Mouse (Mus musculus) midbrain, embryonic 12.5 days (tissue): ENCODE measurements around the gene Ikzf2. TPM values are rescaled to one million over a fixed set of nuclear protein-coding genes. Genes with fewer than 3 reads are reported as not detected.

Source experiments
- ATAC-seq: fragments of 200-750 bp; cut with Nextera tagmentation; 2 replicates; pipeline ENCODE4 v1.8.0; 2017; ENCODE audit warnings: low read depth, moderate TSS enrichment, moderate library complexity; ENCODE audit not compliant: low FRiP score
- H3K27ac ChIP-seq: fragments of 300-500 bp; sonication (generic); replicated peaks from 2 replicates; pipeline ENCODE4 v1.5.1; 2016; ENCODE audit warnings: mild to moderate bottlenecking
- H3K27me3 ChIP-seq: fragments of 300-500 bp; sonication (generic); 2 replicates; pipeline ENCODE4 v1.6.1; 2016; ENCODE audit warnings: mild to moderate bottlenecking
- H3K36me3 ChIP-seq: fragments of 300-500 bp; sonication (generic); 2 replicates; pipeline ENCODE4 v1.6.1; 2016
- H3K4me1 ChIP-seq: fragments of 300-500 bp; sonication (generic); 2 replicates; pipeline ENCODE4 v1.6.1; 2016
- H3K4me2 ChIP-seq: fragments of 300-500 bp; sonication (generic); replicated peaks from 2 replicates; pipeline ENCODE4 v1.6.1; 2016; ENCODE audit warnings: mild to moderate bottlenecking, moderate library complexity
- H3K4me3 ChIP-seq: fragments of 300-500 bp; sonication (generic); 2 replicates; pipeline ENCODE4 v1.5.1; 2016; ENCODE audit warnings: mild to moderate bottlenecking
- H3K9ac ChIP-seq: fragments of 300-500 bp; sonication (generic); replicated peaks from 2 replicates; pipeline ENCODE4 v1.6.1; 2016; ENCODE audit warnings: mild to moderate bottlenecking, moderate library complexity
- H3K9me3 ChIP-seq: fragments of 300-500 bp; sonication (generic); 2 replicates; pipeline ENCODE4 v1.6.1; 2016; ENCODE audit warnings: mild to moderate bottlenecking
- WGBS: fragments of 180-500 bp; shearing (Covaris S2); methylation state at CpG from one replicate; pipeline ENCODE4 v1.1.7; 2016; 5-methylcytosine and 5-hydroxymethylcytosine counted together
- polyA plus RNA-seq: library from polyadenylated mRNA; unstranded; fragments of >200 nt; fragmentation: Nextera tagmentation; extraction: Ambion mirVana; gene quantifications from 2 replicates; pipeline ENCODE4 v1.2.1, GENCODE M21; 2016

Ikzf2 gene
- polyA plus RNA-seq, 1 experiment from 2014 or later = 6.0 TPM

DNA sequence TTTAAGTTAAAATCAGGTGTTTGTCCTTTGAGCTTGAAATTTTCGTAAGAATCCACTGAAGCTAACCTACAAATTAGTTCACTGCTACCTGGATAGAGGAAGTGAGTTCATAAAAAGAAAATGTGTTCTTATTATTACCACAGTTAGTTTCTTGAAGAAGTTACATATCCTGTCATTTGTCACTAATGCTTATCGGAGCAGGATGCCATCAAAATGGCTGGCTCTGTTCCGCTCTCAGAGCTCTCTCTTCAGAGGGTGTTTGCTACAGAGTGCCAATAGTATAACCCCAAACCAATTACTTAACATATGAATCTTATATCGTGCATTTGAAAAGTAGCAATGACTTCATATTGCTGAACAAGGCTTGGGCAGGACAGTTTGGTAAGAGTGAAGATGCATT, 108.1 kb downstream of the Ikzf2 start:
- H3K4me1 ChIP-seq = no peaks in the 10 kb centered on the region
- H3K9ac ChIP-seq = no peak overlapping the region
- 94% methylated on average over 4 of the region's 4 CpGs for WGBS
- no peak overlapping the region for H3K4me3 ChIP-seq
- ATAC-seq = no peak
- no peak overlapping the region for H3K4me2 ChIP-seq
- H3K9me3 ChIP-seq = no peaks in the 10 kb centered on the region
- no peaks in the 10 kb centered on the region for H3K36me3 ChIP-seq
- no peak overlapping the region for H3K27ac ChIP-seq
- H3K27me3 ChIP-seq = no peaks in the 10 kb centered on the region

GRCm38 (mm10) chr1:69559443-69560090, 127.5 kb downstream of the Ikzf2 start:
- Histone ChIP-seq H3K36me3 (no peaks in the 10 kb centered on the region), H3K27ac (no peak overlapping the region), H3K4me2 (no peak overlapping the region), H3K9me3 (no peaks in the 10 kb centered on the region), H3K9ac (no peak overlapping the region), H3K27me3 (no peaks in the 10 kb centered on the region), H3K4me3 (no peak overlapping the region), H3K4me1 (no peaks in the 10 kb centered on the region)
- 90% methylated on average over 5 of the region's 5 CpGs for WGBS
- ATAC-seq = no peak

- Histone ChIP-seq H3K9me3 (no peaks in the 10 kb centered on the region), H3K4me3 (no peak overlapping the region), H3K27ac (no peak overlapping the region), H3K9ac (no peak overlapping the region), H3K4me2 (no peak overlapping the region), H3K36me3 (no peaks in the 10 kb centered on the region), H3K27me3 (no peaks in the 10 kb centered on the region), H3K4me1 (no peaks in the 10 kb centered on the region)
- no peak for ATAC-seq
- WGBS = 87% methylated on average over 5 of the region's 5 CpGs
Measured at GRCm38 (mm10) chr1:69555636-69556151, 131.4 kb downstream of the Ikzf2 start.

DNA sequence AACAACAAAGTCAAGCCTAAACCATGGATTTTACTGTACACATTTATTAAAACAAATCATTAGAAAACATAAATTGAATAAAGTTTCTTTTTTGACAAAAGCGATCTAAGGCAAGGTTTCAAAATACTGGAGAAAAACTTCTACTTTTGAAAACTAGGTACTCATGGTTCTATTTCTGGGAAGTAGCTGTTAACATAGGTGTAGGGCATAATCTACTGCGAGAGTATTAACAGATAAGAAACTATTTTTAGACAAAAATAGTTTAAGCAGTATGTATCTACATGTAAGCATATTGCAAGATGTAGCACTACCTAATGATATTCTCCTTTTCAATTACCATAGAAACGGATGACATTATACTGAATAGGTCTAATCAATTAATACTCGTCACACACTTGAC, 137.1 kb downstream of the Ikzf2 start:
- H3K4me1 ChIP-seq = no peaks in the 10 kb centered on the region
- H3K27me3 ChIP-seq = no peaks in the 10 kb centered on the region
- 92% methylated on average over 4 of the region's 4 CpGs for WGBS
- H3K27ac ChIP-seq = no peak overlapping the region
- ATAC-seq = no peak
- H3K9me3 ChIP-seq = no peaks in the 10 kb centered on the region
- no peak overlapping the region for H3K4me2 ChIP-seq
- H3K36me3 ChIP-seq = no peaks in the 10 kb centered on the region
- no peak overlapping the region for H3K9ac ChIP-seq
- H3K4me3 ChIP-seq = no peak overlapping the region

- H3K27me3 ChIP-seq = no peaks in the 10 kb centered on the region
- H3K36me3 ChIP-seq = no peaks in the 10 kb centered on the region
- no peak overlapping the region for H3K4me3 ChIP-seq
- no peak overlapping the region for H3K9ac ChIP-seq
- H3K4me1 ChIP-seq = no peaks in the 10 kb centered on the region
- no peak overlapping the region for H3K27ac ChIP-seq
- WGBS = 98% methylated on average over 1 of the region's 1 CpGs
- no peak for ATAC-seq
- H3K4me2 ChIP-seq = no peak overlapping the region
- H3K9me3 ChIP-seq = no peaks in the 10 kb centered on the region
Measured at GRCm38 (mm10) chr1:69545885-69546253, 141.2 kb downstream of the Ikzf2 start.

GRCm38 (mm10) chr1:69545217-69545884, 141.7 kb downstream of the Ikzf2 start:
- Histone ChIP-seq H3K9ac (no peak overlapping the region), H3K9me3 (no peaks in the 10 kb centered on the region), H3K36me3 (no peaks in the 10 kb centered on the region), H3K4me3 (no peak overlapping the region), H3K4me2 (no peak overlapping the region), H3K27me3 (no peaks in the 10 kb centered on the region), H3K27ac (no peak overlapping the region), H3K4me1 (no peaks in the 10 kb centered on the region)
- no peak for ATAC-seq
- WGBS = 92% methylated on average over 8 of the region's 8 CpGs

GRCm38 (mm10) chr1:69543774-69544597, 143.1 kb downstream of the Ikzf2 start:
- ATAC-seq = no peak
- 91% methylated on average over 6 of the region's 6 CpGs for WGBS
- Histone ChIP-seq H3K9me3 (no peaks in the 10 kb centered on the region), H3K27ac (no peak overlapping the region), H3K36me3 (0 out of 2 replicates have a peak, but pooled peaks cover 2% of the 10 kb centered on the region), H3K4me2 (no peak overlapping the region), H3K27me3 (no peaks in the 10 kb centered on the region), H3K4me3 (no peak overlapping the region), H3K4me1 (peaks cover under 1% of the 10 kb centered on the region; the same call in 1 of the 2 replicates), H3K9ac (no peak overlapping the region)

- Histone ChIP-seq H3K4me2 (no peak overlapping the region), H3K27me3 (no peaks in the 10 kb centered on the region), H3K9me3 (no peaks in the 10 kb centered on the region), H3K27ac (no peak overlapping the region), H3K36me3 (0 out of 2 replicates have a peak, but pooled peaks cover 4% of the 10 kb centered on the region), H3K9ac (no peak overlapping the region), H3K4me1 (peaks cover 6% of the 10 kb centered on the region), H3K4me3 (no peak overlapping the region)
- ATAC-seq = no peak
- WGBS = 83% methylated on average over 3 of the region's 3 CpGs
Measured at GRCm38 (mm10) chr1:69542546-69542945, 144.5 kb downstream of the Ikzf2 start.

- WGBS = 41% methylated on average over 7 of the region's 7 CpGs
- no peak overlapping the region for H3K9ac ChIP-seq
- no peak overlapping the region for H3K27ac ChIP-seq
- peak; percentile 44; the same call in 1 of the 2 replicates for ATAC-seq
- peaks cover 6% of the 10 kb centered on the region for H3K4me1 ChIP-seq
- H3K4me2 ChIP-seq = no peak overlapping the region
- no peaks in the 10 kb centered on the region for H3K27me3 ChIP-seq
- H3K36me3 ChIP-seq = 0 out of 2 replicates have a peak, but pooled peaks cover 4% of the 10 kb centered on the region
- H3K9me3 ChIP-seq = no peaks in the 10 kb centered on the region
- no peak overlapping the region for H3K4me3 ChIP-seq
Measured at GRCm38 (mm10) chr1:69538663-69539062, 148.4 kb downstream of the Ikzf2 start.

- no peak for ATAC-seq
- Histone ChIP-seq H3K9me3 (no peaks in the 10 kb centered on the region), H3K9ac (no peak overlapping the region), H3K4me1 (peaks cover 6% of the 10 kb centered on the region), H3K4me2 (no peak overlapping the region), H3K4me3 (no peak overlapping the region), H3K27ac (no peak overlapping the region), H3K27me3 (no peaks in the 10 kb centered on the region), H3K36me3 (0 out of 2 replicates have a peak, but pooled peaks cover 4% of the 10 kb centered on the region)
- WGBS = 65% methylated on average over 3 of the region's 3 CpGs
Measured at GRCm38 (mm10) chr1:69537619-69538018, 149.4 kb downstream of the Ikzf2 start.

DNA sequence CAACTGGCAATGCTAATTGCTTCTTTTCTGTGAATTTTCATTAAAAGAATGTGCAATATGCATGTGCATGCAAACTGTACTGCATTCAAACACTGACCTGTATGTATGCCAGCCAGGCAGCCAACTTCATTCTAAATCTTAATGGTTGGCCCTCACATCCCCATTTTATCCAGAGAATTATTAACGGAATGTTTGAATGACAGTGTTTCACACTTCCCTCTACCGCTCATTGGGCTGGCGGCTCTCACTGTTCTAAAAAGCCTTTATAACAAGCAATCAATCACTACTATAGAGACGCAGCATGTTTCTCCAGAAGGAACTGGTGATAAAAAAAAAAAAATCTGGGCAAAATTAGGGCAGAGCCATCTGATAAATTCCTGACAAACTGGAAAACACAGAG, 151.5 kb downstream of the Ikzf2 start:
- H3K27me3 ChIP-seq = no peaks in the 10 kb centered on the region
- H3K9me3 ChIP-seq = no peaks in the 10 kb centered on the region
- H3K36me3 ChIP-seq = 0 out of 2 replicates have a peak, but pooled peaks cover 4% of the 10 kb centered on the region
- no peak for ATAC-seq
- H3K4me3 ChIP-seq = no peak overlapping the region
- H3K27ac ChIP-seq = no peak overlapping the region
- peaks cover 6% of the 10 kb centered on the region for H3K4me1 ChIP-seq
- 80% methylated on average over 4 of the region's 4 CpGs for WGBS
- H3K4me2 ChIP-seq = no peak overlapping the region
- H3K9ac ChIP-seq = no peak overlapping the region

DNA sequence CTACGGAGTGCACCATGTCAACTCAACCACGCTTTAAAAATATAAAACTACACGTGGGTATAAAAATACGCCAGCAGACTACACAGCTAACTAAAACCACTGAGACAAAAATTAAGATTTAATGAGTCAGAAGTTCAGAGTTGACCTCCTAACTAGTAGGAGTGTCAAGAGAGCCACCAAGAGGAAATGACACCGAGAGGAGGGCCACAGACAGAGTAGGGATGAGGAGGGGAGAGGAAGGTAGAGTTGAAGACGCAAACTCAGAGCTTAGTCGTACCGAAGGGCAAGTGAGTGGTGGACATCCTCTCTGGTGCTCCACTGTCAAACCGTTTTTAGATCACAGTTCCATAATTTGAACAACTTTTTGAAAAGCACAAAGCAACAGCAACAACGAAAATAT, 154.0 kb downstream of the Ikzf2 start:
- Histone ChIP-seq H3K4me1 (no peaks in the 10 kb centered on the region), H3K36me3 (no peaks in the 10 kb centered on the region), H3K4me2 (no peak overlapping the region), H3K27me3 (no peaks in the 10 kb centered on the region), H3K4me3 (no peak overlapping the region), H3K27ac (no peak overlapping the region), H3K9me3 (no peaks in the 10 kb centered on the region), H3K9ac (no peak overlapping the region)
- no peak for ATAC-seq
- 91% methylated on average over 10 of the region's 10 CpGs for WGBS
